Mouse (Mus musculus): ENCODE data around the gene Kdm4c. TPM values are rescaled to one million over a fixed set of nuclear protein-coding genes. Genes with fewer than 3 reads are reported as not detected.

Kdm4c gene
- total and polyA plus RNA-seq, 3 experiments: 7.5 to 8.4 TPM; not detected in 1

DNA sequence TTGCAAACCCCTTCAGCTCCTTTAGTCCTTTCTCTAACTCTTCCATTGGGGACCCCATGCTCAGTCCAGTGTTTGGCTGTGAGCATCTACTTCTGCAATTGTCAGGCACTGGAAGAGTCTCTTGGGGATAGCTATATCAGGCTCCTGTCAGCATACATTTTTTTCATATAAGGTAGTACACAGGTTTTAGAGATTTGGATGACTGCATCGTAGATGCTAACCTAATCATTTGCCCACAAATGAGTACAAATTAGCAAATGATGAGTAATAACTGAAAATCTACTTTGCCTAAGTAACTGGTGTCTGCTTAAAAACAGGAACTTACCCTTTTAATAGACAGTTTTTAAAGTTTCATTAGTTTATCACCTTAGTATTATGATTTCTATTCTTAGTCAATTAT is 77.0 kb downstream of the Kdm4c start:
- Histone ChIP-seq H3K36me3 (ENCODE audit: control insufficient read depth in 1 of 2, insufficient read depth in 2 of 2, low read length in 2 of 2) (peaks cover 2 to 15% of the 10 kb centered on the region in 2 experiments; a peak in 3 of 4 replicates), H3K4me1 (ENCODE audit: control insufficient read depth in 1 of 2, insufficient read depth in 2 of 2, low read length in 2 of 2) (no peaks in the 10 kb centered on the region), H3K9me3 (replicated peaks; ENCODE audit: insufficient read depth, low read length) (no peaks in the 10 kb centered on the region), H3K4me3 (ENCODE audit: control insufficient read depth in 1 of 2, insufficient read depth in 1 of 2, low read depth in 2 of 2, low read length in 2 of 2) (no peak overlapping the region), H3K27me3 (ENCODE audit: control insufficient read depth in 1 of 2, insufficient read depth in 2 of 2, low read length in 2 of 2) (no peaks in the 10 kb centered on the region), H3K79me2 (ENCODE audit: control insufficient read depth, insufficient read depth, low read length, poor library complexity) (no peaks in the 10 kb centered on the region), H3K27ac (ENCODE audit: control insufficient read depth, low read depth, low read length) (no peak overlapping the region), H3K9ac (ENCODE audit: control insufficient read depth, low read depth, low read length, poor library complexity, severe bottlenecking) (no peak overlapping the region)
- TF ChIP-seq MEF2A (IDR thresholded peaks at IDR 0.05; ENCODE audit: extremely low read depth, insufficient replicate concordance, low read depth, low read length, poor library complexity, severe bottlenecking): no peak
- no peak for TF ChIP-seq USF1 (IDR thresholded peaks at IDR 0.05; ENCODE audit: low read depth, low read length)
- TF ChIP-seq SMC3 (IDR thresholded peaks at IDR 0.05; ENCODE audit: low read depth, low read length): no peak
- no peak for TF ChIP-seq ETS1 (IDR thresholded peaks at IDR 0.05; ENCODE audit: low read depth, low read length)
- TF ChIP-seq USF2 (IDR thresholded peaks at IDR 0.05; ENCODE audit: borderline replicate concordance in 1 of 2, insufficient read depth in 1 of 2, low read depth in 1 of 2, low read length in 2 of 2): no peak
- TF ChIP-seq EP300 (IDR thresholded peaks at IDR 0.05; ENCODE audit: low read depth in 1 of 2, low read length in 2 of 2): no peak
- no peak for TF ChIP-seq NRF1 (IDR thresholded peaks at IDR 0.05; ENCODE audit: insufficient read depth, low read depth, low read length, poor library complexity, severe bottlenecking)
- TF ChIP-seq JUND (IDR thresholded peaks at IDR 0.05; ENCODE audit: low read depth, low read length): no peak
- TF ChIP-seq MXI1 (IDR thresholded peaks at IDR 0.05; ENCODE audit: low read depth, low read length): no peak
- no peak for TF ChIP-seq MAFK (IDR thresholded peaks at IDR 0.05; ENCODE audit: borderline replicate concordance, low read depth, low read length)
- no peak for TF ChIP-seq ZKSCAN1 (IDR thresholded peaks at IDR 0.05; ENCODE audit: low read depth, low read length)
- TF ChIP-seq UBTF (IDR thresholded peaks at IDR 0.05; ENCODE audit: borderline replicate concordance, insufficient read depth, low read depth, low read length): no peak
- peak; percentile 42 for DNase-seq (ENCODE audit: low read depth, low spot score)

- H3K79me2 ChIP-seq (ENCODE audit: control insufficient read depth, insufficient read depth, low read length, poor library complexity): no peaks in the 10 kb centered on the region
- H3K9me3 ChIP-seq (replicated peaks; ENCODE audit: insufficient read depth, low read length): no peaks in the 10 kb centered on the region
- no peaks in the 10 kb centered on the region for H3K27me3 ChIP-seq (ENCODE audit: control insufficient read depth in 1 of 2, insufficient read depth in 2 of 2, low read length in 2 of 2)
- no peak overlapping the region for H3K4me3 ChIP-seq (ENCODE audit: control insufficient read depth in 1 of 2, insufficient read depth in 1 of 2, low read depth in 2 of 2, low read length in 2 of 2)
- H3K27ac ChIP-seq (ENCODE audit: control insufficient read depth, low read depth, low read length): no peak overlapping the region
- no peak overlapping the region for H3K9ac ChIP-seq (ENCODE audit: control insufficient read depth, low read depth, low read length, poor library complexity, severe bottlenecking)
- H3K36me3 ChIP-seq (ENCODE audit: control insufficient read depth in 1 of 2, insufficient read depth in 2 of 2, low read length in 2 of 2): peaks cover 12 to 16% of the 10 kb centered on the region in 2 experiments
- no peak for TF ChIP-seq ELF1 (IDR thresholded peaks at IDR 0.05; ENCODE audit: low read depth, low read length)
- TF ChIP-seq EP300 (IDR thresholded peaks at IDR 0.05; ENCODE audit: low read depth in 1 of 2, low read length in 2 of 2): peak; percentile 57 to 66
- peaks cover 0 to 16% of the 10 kb centered on the region in 2 experiments; a peak in 2 of 4 replicates for H3K4me1 ChIP-seq (ENCODE audit: control insufficient read depth in 1 of 2, insufficient read depth in 2 of 2, low read length in 2 of 2)
- DNase-seq (ENCODE audit: low read depth, low spot score): peak; percentile 75
Observed at GRCm38 (mm10) chr4:74357479-74357878, 115.2 kb downstream of the Kdm4c start.
